Mouse (Mus musculus) testis, adult 2 months (tissue): ENCODE measurements around the gene Ltn1.

ENCODE experiments used
- CTCF ChIP-seq: fragments of 200-500 bp; IDR thresholded peaks from 2 replicates; pipeline ENCODE4 v1.5.1; 2012; ENCODE audit warnings: low read depth, mild to moderate bottlenecking, inconsistent platforms, low read length, moderate library complexity; ENCODE audit not compliant: control insufficient read depth, insufficient read depth, insufficient replicate concordance
- POLR2A ChIP-seq: fragments of 200-500 bp; IDR thresholded peaks from 2 replicates; pipeline ENCODE4 v1.6.1; 2012; ENCODE audit warnings: low read depth, mild to moderate bottlenecking, inconsistent platforms, low read length, moderate library complexity; ENCODE audit not compliant: control insufficient read depth

- no peak for TF ChIP-seq CTCF
- TF ChIP-seq POLR2A = no peak
Observed at GRCm38 (mm10) chr16:87354748-87355147, 77.7 kb downstream of the Ltn1 start.
